25 mouse cellular contexts compared by ENCODE assay signal in the genomic region with DNA sequence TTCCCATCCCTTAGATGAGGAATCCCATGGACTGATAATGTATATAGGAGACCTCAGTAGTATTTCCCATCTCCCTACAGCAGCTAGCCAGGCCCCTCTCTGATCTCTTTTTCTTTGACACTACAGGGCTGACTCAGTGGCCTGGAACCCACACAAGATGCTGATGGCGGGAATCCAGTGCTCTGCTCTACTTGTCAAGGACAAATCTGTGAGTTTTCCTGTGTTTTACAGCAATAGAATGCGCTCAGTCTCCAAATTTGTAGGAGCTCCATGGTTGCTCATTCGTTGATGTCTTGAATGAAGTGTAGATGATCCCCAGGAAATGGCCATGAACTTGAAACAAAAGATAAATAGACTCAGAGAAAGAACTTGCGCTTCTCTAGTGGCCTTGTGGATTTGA. TPM values are rescaled to one million over a fixed set of nuclear protein-coding genes. Genes with fewer than 3 reads are reported as not detected.
A peak's percentile ranks its signal among the peaks of the same experiment; 100 is the strongest.
DNase-seq lines count a peak whose midpoint lies in the region; TF ChIP-seq lines count a peak whose summit lies in the region.
"Had no signal": no experiment of that assay in that cellular context is flagged by ENCODE, and none has a peak within 500 bp of the region (broad histone marks: within the 10 kb centered on the region; RNA-seq: fewer than 3 reads in every experiment).

No protein-coding gene starts in this region.

- TF ChIP-seq CTCF in left cerebral cortex, adult 2 months (IDR thresholded peaks at IDR 0.05): no peak

- DNase-seq in left cerebral cortex, adult 2 months (ENCODE audit: extremely low spot score in 1 of 2, low spot score in 2 of 2): no peak
- no peak for DNase-seq in left cerebral cortex, postnatal 4 days
- peak; percentile 78 for DNase-seq in adrenal gland, adult 2 months
- DNase-seq in adrenal gland, postnatal 10 days: peak; percentile 46
- DNase-seq in adrenal gland, postnatal 36 days: peak; percentile 68 to 75
- no peak for DNase-seq in thymus, postnatal 36 days
- DNase-seq in cerebellum, postnatal 4 days (ENCODE audit: low spot score in 2 of 2): no peak
- DNase-seq in natural killer cell, adult 2 months (ENCODE audit: low spot score in 2 of 2): no peak
- DNase-seq: cerebellum, adult 11-12 months; cerebellum, adult 8-10 months; cerebellum, postnatal 10 days; cerebellum, postnatal 36 days; gastrocnemius, postnatal 10 days; gastrocnemius, postnatal 36 days; heart, postnatal 10 days; heart, postnatal 36 days had no signal

- H3K27ac ChIP-seq in left cerebral cortex, adult 2 months: peak overlapping the region; percentile 28; the same call in 1 of the 2 replicates
- H3K27ac ChIP-seq: forebrain, embryonic 10.5 days; forebrain, embryonic 13.5 days; heart, embryonic 15.5 days; hindbrain, embryonic 10.5 days; hindbrain, embryonic 14.5 days; hindbrain, postnatal 0 days had no signal

- no peak overlapping the region for H3K4me3 ChIP-seq in left cerebral cortex, adult 2 months
- H3K4me3 ChIP-seq: forebrain, embryonic 10.5 days; forebrain, embryonic 13.5 days; heart, embryonic 12.5 days; heart, embryonic 15.5 days; hindbrain, embryonic 10.5 days had no signal

- intact Hi-C loops in left cerebral cortex, adult 2 months (cut with DNase I): loop anchor here (1.0 to 2.0 kb wide), 2 partner anchors 23 to 627 kb away; no protein-coding TSS in a partner anchor
- intact Hi-C loops in left cerebral cortex, postnatal 4 days (cut with DNase I): no loop called here

RNA-seq across cellular contexts. Expression of gene Gadl1, which starts 56.9 kb away (rescaled TPM):
- under 1 TPM; 0.57 to 0.61 TPM for total RNA-seq in left cerebral cortex, adult 2 months (2021)
- total RNA-seq in left cerebral cortex, postnatal 4 days (2021): under 1 TPM in 1 of 2 experiments, not detected in 1; 0.10 TPM
- under 1 TPM in 1 of 2 experiments, not detected in 1; 0.29 TPM for total RNA-seq in adrenal gland, adult 2 months (2021)
- polyA plus RNA-seq in adrenal gland, adult 2 months (2012; rRNA removed): 0.02 TPM in 1 of 2 replicates, not detected in the other
- 1 to 10 TPM in 1 of 2 experiments, under 1 TPM in 1; 0.63 to 1.4 TPM for total RNA-seq in adrenal gland, postnatal 10 days (2021)
- total RNA-seq in adrenal gland, postnatal 36 days (2021): under 1 TPM; 0.10 to 0.30 TPM
- total RNA-seq: heart, postnatal 36 days; hindbrain, postnatal 0 days had no signal
- polyA plus RNA-seq: CD4-positive, CD25-positive, alpha-beta regulatory T cell, adult 4 months; inflammation-experienced regulatory T-cells, adult 6 months had no signal

Comparison
In these comparisons a context has a peak if more than half of its experiments do, and no peak if none do; other contexts are left out.
1. DNase-seq: peak in adrenal gland, adult 2 months (single experiment), adrenal gland, postnatal 10 days (single experiment) and adrenal gland, postnatal 36 days (2 of 2); none in left cerebral cortex, adult 2 months (0 of 2), left cerebral cortex, postnatal 4 days (single experiment), thymus, postnatal 36 days (0 of 2), cerebellum, postnatal 4 days (0 of 2) and natural killer cell, adult 2 months (0 of 2).